Mouse (Mus musculus): ENCODE measurements around the gene Gm13288. TPM values are rescaled to one million over a fixed set of nuclear protein-coding genes. Genes with fewer than 3 reads are reported as not detected.
"Not testable (repeated sequence)": the region's sequence is repeated elsewhere in the genome, so short reads cannot be mapped to it uniquely, and the experiment has no call there.

Gm13288 gene
- 0.22 TPM for polyA plus RNA-seq (2021)

- DNase-seq (ENCODE audit: low read depth, low spot score); CTCF ChIA-PET; ATAC-seq; H3K27me3 ChIP-seq; POLR2A ChIA-PET; in situ Hi-C loops (cut with MboI; ENCODE audit: low pct_unique_long_range_greater_than_20kb): not testable (repeated sequence)
These were observed at the start of gene Gm13288 for GRCm38 (mm10) chr4:88805231-88805630. Gene Gm13288, plus strand, starts transcription at chr4:88805531.

GRCm38 (mm10) chr4:88756581-88757513, 48.5 kb upstream of the Gm13288 start:
- ChIA-PET POLR2A (interaction anchor here (1.5 kb wide), 1 partner anchor 111 kb away, joined by 3 read pairs; no protein-coding TSS in a partner anchor), CTCF (interaction anchor here (0.6 to 2.6 kb wide), 14 partner anchors 10 to 661 kb away, joined by 3 to 23 read pairs (median 4); no protein-coding TSS in a partner anchor)
- peak; percentile 77 for DNase-seq (ENCODE audit: low read depth, low spot score)
- not testable (repeated sequence) for H3K27me3 ChIP-seq
- in situ Hi-C loops (cut with MboI; ENCODE audit: low pct_unique_long_range_greater_than_20kb): loop anchor here (25.0 kb wide), 3 partner anchors 105 to 380 kb away; partner anchors contain the start of genes Ifna1 and Mtap
- ATAC-seq: peak; percentile 0

- H3K27me3 ChIP-seq, POLR2A ChIA-PET: not testable (repeated sequence)
- DNase-seq (ENCODE audit: low read depth, low spot score) (peak; percentile 100), ATAC-seq (peak; percentile 100)
- CTCF ChIA-PET: interaction anchor here (0.7 to 2.6 kb wide), 14 partner anchors 11 to 662 kb away, joined by 3 to 23 read pairs (median 3); no protein-coding TSS in a partner anchor
- in situ Hi-C loops (cut with MboI; ENCODE audit: low pct_unique_long_range_greater_than_20kb): loop anchor here (25.0 kb wide), 3 partner anchors 105 to 380 kb away; partner anchors contain the start of genes Ifna1 and Mtap
These were observed 47.7 kb upstream of the Gm13288 start for GRCm38 (mm10) chr4:88757628-88758031.

GRCm38 (mm10) chr4:88758751-88759150, 46.6 kb upstream of the Gm13288 start:
- in situ Hi-C loops (cut with MboI; ENCODE audit: low pct_unique_long_range_greater_than_20kb): loop anchor here (25.0 kb wide), 3 partner anchors 104 to 379 kb away; partner anchors contain the start of genes Ifna1 and Mtap
- H3K27me3 ChIP-seq; DNase-seq (ENCODE audit: low read depth, low spot score); CTCF ChIA-PET; ATAC-seq; POLR2A ChIA-PET: not testable (repeated sequence)

- in situ Hi-C loops (cut with MboI; ENCODE audit: low pct_unique_long_range_greater_than_20kb): loop anchor here (25.0 kb wide), 3 partner anchors 103 to 378 kb away; partner anchors contain the start of genes Ifna1 and Mtap
- DNase-seq (ENCODE audit: low read depth, low spot score): not testable (repeated sequence)
These were observed 45.6 kb upstream of the Gm13288 start, which contains the start of gene Gm13283 for GRCm38 (mm10) chr4:88759610-88760268. Gene Gm13283, plus strand, starts transcription at chr4:88760119.

GRCm38 (mm10) chr4:88760431-88760830, 44.9 kb upstream of the Gm13288 start:
- POLR2A ChIA-PET; ATAC-seq; H3K27me3 ChIP-seq; DNase-seq (ENCODE audit: low read depth, low spot score); CTCF ChIA-PET: not testable (repeated sequence)
- in situ Hi-C loops (cut with MboI; ENCODE audit: low pct_unique_long_range_greater_than_20kb): loop anchor here (25.0 kb wide), 3 partner anchors 102 to 377 kb away; partner anchors contain the start of genes Ifna1 and Mtap

More at GRCm38 (mm10) chr4:88759610-88760268, 45.6 kb upstream of the Gm13288 start, which contains the start of gene Gm13283:
- POLR2A ChIA-PET, CTCF ChIA-PET, H3K27me3 ChIP-seq, ATAC-seq: not testable (repeated sequence)

- CTCF ChIA-PET; H3K27me3 ChIP-seq; ATAC-seq; DNase-seq (ENCODE audit: low read depth, low spot score); POLR2A ChIA-PET: not testable (repeated sequence)
- in situ Hi-C loops (cut with MboI; ENCODE audit: low pct_unique_long_range_greater_than_20kb): loop anchor here (25.0 kb wide), 3 partner anchors 101 to 376 kb away; partner anchors contain the start of genes Ifna1 and Mtap
These were observed 43.6 kb upstream of the Gm13288 start for GRCm38 (mm10) chr4:88761776-88762175.

- POLR2A ChIA-PET; DNase-seq (ENCODE audit: low read depth, low spot score); H3K27me3 ChIP-seq; CTCF ChIA-PET; ATAC-seq: not testable (repeated sequence)
- in situ Hi-C loops (cut with MboI; ENCODE audit: low pct_unique_long_range_greater_than_20kb): loop anchor here (25.0 kb wide), 3 partner anchors 100 to 375 kb away; partner anchors contain the start of genes Ifna1 and Mtap
These were observed 43.0 kb upstream of the Gm13288 start for GRCm38 (mm10) chr4:88762341-88762740.

GRCm38 (mm10) chr4:88763384-88764018, 41.8 kb upstream of the Gm13288 start:
- in situ Hi-C loops (cut with MboI; ENCODE audit: low pct_unique_long_range_greater_than_20kb): loop anchor here (25.0 kb wide), 3 partner anchors 99 to 374 kb away; partner anchors contain the start of genes Ifna1 and Mtap
- ATAC-seq; H3K27me3 ChIP-seq; DNase-seq (ENCODE audit: low read depth, low spot score); POLR2A ChIA-PET; CTCF ChIA-PET: not testable (repeated sequence)

GRCm38 (mm10) chr4:88773534-88773933, 31.8 kb upstream of the Gm13288 start, which contains the start of gene Gm13290:
Gene Gm13290, plus strand, starts transcription at chr4:88773834.
- DNase-seq (ENCODE audit: low read depth, low spot score); POLR2A ChIA-PET; CTCF ChIA-PET; ATAC-seq; H3K27me3 ChIP-seq: not testable (repeated sequence)
- in situ Hi-C loops (cut with MboI; ENCODE audit: low pct_unique_long_range_greater_than_20kb): loop anchor here (25.0 kb wide), 3 partner anchors 89 to 364 kb away; partner anchors contain the start of genes Ifna1 and Mtap

GRCm38 (mm10) chr4:88776622-88777021, 28.7 kb upstream of the Gm13288 start, which contains the start of gene Gm13289:
Gene Gm13289, plus strand, starts transcription at chr4:88776922.
- CTCF ChIA-PET; DNase-seq (ENCODE audit: low read depth, low spot score); ATAC-seq; in situ Hi-C loops (cut with MboI; ENCODE audit: low pct_unique_long_range_greater_than_20kb); POLR2A ChIA-PET; H3K27me3 ChIP-seq: not testable (repeated sequence)

GRCm38 (mm10) chr4:88779550-88779949, 25.8 kb upstream of the Gm13288 start, which contains the start of gene Gm13272:
Gene Gm13272, plus strand, starts transcription at chr4:88779850.
- ATAC-seq; DNase-seq (ENCODE audit: low read depth, low spot score); in situ Hi-C loops (cut with MboI; ENCODE audit: low pct_unique_long_range_greater_than_20kb); CTCF ChIA-PET; H3K27me3 ChIP-seq; POLR2A ChIA-PET: not testable (repeated sequence)

GRCm38 (mm10) chr4:88780320-88780719, 25.0 kb upstream of the Gm13288 start:
- ATAC-seq; H3K27me3 ChIP-seq; DNase-seq (ENCODE audit: low read depth, low spot score); CTCF ChIA-PET; POLR2A ChIA-PET; in situ Hi-C loops (cut with MboI; ENCODE audit: low pct_unique_long_range_greater_than_20kb): not testable (repeated sequence)

GRCm38 (mm10) chr4:88781831-88782230, 23.5 kb upstream of the Gm13288 start, which contains the start of gene Ifnz:
Gene Ifnz, plus strand, starts transcription at chr4:88782131.
- DNase-seq (ENCODE audit: low read depth, low spot score); ATAC-seq; in situ Hi-C loops (cut with MboI; ENCODE audit: low pct_unique_long_range_greater_than_20kb); H3K27me3 ChIP-seq; POLR2A ChIA-PET; CTCF ChIA-PET: not testable (repeated sequence)

Measured in Patski (cell line).